Mouse (Mus musculus) kidney, embryonic 14.5 days (tissue): ENCODE measurements at regions not wholly inside any gene's neighbourhood (a gene's known extent, or its start where the extent isn't known, plus 50 kb on each side); places are given as distances from the start of the nearest gene placed in this dataset.
"Not testable (repeated sequence)": the region's sequence is repeated elsewhere in the genome, so short reads cannot be mapped to it uniquely, and the experiment has no call there.

Source experiments
- ATAC-seq: fragments of 200-750 bp; cut with Nextera tagmentation; 2 replicates; pipeline ENCODE4 v1.8.0; 2017; ENCODE audit warnings: moderate number of reproducible peaks, mild to moderate bottlenecking, moderate TSS enrichment, moderate library complexity; ENCODE audit not compliant: low FRiP score, low TSS enrichment
- H3K27ac ChIP-seq: fragments of 300-500 bp; sonication (generic); 2 replicates; pipeline ENCODE4 v1.5.1; 2014; ENCODE audit warnings: low read depth, mild to moderate bottlenecking, low read length, moderate library complexity, mixed read lengths
- H3K27me3 ChIP-seq: fragments of 300-500 bp; sonication (generic); 2 replicates; pipeline ENCODE4 v1.6.1; 2014; ENCODE audit warnings: mild to moderate bottlenecking, low read length; ENCODE audit not compliant: control insufficient read depth, insufficient read depth
- H3K36me3 ChIP-seq: fragments of 300-500 bp; sonication (generic); 2 replicates; pipeline ENCODE4 v1.6.1; 2014; ENCODE audit warnings: low read length, mixed read lengths; ENCODE audit not compliant: control insufficient read depth, insufficient read depth
- H3K4me1 ChIP-seq: fragments of 300-500 bp; sonication (generic); 2 replicates; pipeline ENCODE4 v1.6.1; 2014; ENCODE audit warnings: low read length, mixed read lengths; ENCODE audit not compliant: control insufficient read depth, insufficient read depth
- H3K4me2 ChIP-seq: fragments of 300-500 bp; sonication (generic); replicated peaks from 2 replicates; pipeline ENCODE4 v1.6.1; 2014; ENCODE audit warnings: low read depth, mild to moderate bottlenecking, low read length
- H3K4me3 ChIP-seq: fragments of 300-500 bp; sonication (generic); 2 replicates; pipeline ENCODE4 v1.5.1; 2014; ENCODE audit warnings: mild to moderate bottlenecking, low read length
- H3K9ac ChIP-seq: fragments of 300-500 bp; sonication (generic); 2 replicates; pipeline ENCODE4 v1.6.1; 2014; ENCODE audit warnings: low read depth, mild to moderate bottlenecking, low read length, moderate library complexity
- H3K9me3 ChIP-seq: fragments of 300-500 bp; sonication (generic); 2 replicates; pipeline ENCODE4 v1.6.1; 2016; ENCODE audit warnings: low read length; ENCODE audit not compliant: control insufficient read depth
- WGBS: fragments of 180-500 bp; shearing (Covaris S2); extraction: QIAGEN DNeasy Blood & Tissue Kit; methylation state at CpG from one replicate; pipeline ENCODE4 v1.1.7; 2014; 5-methylcytosine and 5-hydroxymethylcytosine counted together

DNA sequence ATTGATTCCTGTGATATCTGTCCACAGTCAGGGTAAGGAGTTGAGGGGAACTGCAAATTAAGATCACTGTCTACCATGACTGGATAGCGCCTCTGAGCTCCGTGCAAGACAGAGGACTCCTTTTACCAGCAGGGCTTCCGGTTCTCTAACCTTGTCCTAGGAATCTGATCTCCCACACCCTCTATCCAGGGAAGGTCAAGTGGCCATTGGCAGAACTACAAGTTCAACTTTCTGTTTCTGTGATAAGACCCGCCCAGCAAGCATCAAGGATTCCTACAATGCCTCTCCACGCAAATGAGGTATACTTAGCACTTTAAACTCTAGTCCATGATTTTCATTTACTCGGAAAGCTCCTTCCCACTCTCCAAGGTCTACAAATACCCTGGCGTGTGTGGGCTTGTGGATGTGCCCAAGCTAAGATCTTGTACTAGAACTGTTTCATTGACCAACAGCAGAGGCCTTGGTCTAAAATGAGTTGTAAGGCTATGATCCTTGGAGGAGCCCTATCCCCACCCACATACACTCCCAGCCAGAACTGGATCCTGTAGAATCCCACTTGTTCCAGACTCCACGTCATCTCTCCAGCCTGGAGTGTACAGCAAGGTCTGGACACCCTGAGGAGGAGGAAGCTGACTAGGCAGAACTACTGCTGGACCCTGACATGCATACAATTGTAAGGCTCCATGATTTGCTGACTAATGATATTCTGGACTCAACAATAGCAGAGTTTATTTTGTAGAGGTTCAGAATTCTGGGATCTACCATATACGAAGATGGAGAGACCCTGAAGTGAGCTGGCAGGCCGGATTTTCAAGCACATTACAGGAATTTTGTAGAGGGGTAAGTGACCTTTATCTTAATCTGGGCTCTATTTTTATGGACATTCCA, 190.8 kb upstream of the Phyhipl start:
- Histone ChIP-seq H3K4me2 (no peak overlapping the region), H3K9ac (no peak overlapping the region), H3K36me3 (no peaks in the 10 kb centered on the region), H3K27me3 (no peaks in the 10 kb centered on the region), H3K4me3 (no peak overlapping the region), H3K27ac (no peak overlapping the region), H3K9me3 (no peaks in the 10 kb centered on the region), H3K4me1 (no peaks in the 10 kb centered on the region)
- 92% methylated on average over 10 of the region's 10 CpGs for WGBS
- ATAC-seq: no peak

DNA sequence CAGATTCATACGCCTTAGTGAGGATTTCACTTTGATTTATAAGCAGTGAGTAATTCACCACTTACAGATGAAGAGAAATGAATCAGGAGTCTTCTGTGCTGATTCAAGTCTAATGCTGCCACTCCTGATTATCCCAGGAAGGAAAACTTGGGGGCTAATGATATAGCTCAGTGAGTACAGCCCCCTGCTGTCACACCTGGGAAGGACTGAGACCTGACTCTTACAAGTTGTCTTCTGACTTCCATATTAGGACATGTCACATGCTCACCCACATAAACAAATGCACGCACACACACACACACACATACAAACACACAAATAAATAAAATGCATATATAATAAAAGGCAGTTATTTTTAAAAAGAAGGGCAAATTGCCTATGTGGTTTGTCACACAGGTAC, 188.1 kb upstream of the Phyhipl start:
- WGBS: 79% methylated on average over 2 of the region's 2 CpGs
- no peaks in the 10 kb centered on the region for H3K27me3 ChIP-seq
- no peak for ATAC-seq

DNA sequence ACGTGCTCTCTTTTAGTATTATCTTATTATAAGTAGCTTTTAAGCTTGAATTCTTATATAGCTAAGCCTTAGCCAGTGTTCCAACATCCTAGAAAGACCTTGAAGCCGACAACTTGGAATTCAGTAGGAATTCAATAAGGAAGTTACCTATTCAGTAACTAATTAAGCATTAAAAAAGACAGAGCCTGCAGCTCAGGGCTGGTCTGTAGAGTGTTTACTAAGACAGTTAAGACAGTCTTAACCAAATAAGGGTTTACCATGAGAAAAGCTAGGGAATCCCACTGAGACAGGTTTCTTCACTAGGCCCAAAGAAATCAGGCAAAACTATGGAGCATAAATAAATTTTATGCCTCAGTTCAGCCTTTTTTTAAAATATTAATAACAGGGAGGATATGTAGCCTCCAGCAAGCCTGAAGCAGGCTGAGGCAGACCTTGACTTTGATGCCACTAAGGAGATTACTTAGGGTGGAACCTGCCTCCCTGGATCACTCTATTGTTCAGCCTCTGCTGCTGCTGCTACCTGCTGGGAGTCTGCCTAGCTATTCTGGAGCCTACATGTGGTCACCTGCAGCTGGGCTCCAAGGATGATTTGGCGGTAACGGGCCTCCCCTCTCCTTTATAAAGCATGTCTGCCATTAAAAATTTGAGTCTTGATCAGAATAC, 186.5 kb upstream of the Phyhipl start:
- WGBS: 88% methylated on average over 4 of the region's 4 CpGs
- no peaks in the 10 kb centered on the region for H3K9me3 ChIP-seq
- no peak for ATAC-seq
- H3K27me3 ChIP-seq: no peaks in the 10 kb centered on the region
- H3K27ac ChIP-seq: no peak overlapping the region
- H3K4me3 ChIP-seq: no peak overlapping the region
- H3K36me3 ChIP-seq: no peaks in the 10 kb centered on the region
- no peak overlapping the region for H3K9ac ChIP-seq
- no peak overlapping the region for H3K4me2 ChIP-seq
- no peaks in the 10 kb centered on the region for H3K4me1 ChIP-seq

More for the DNA sequence above, 188.1 kb upstream of the Phyhipl start:
- H3K36me3 ChIP-seq: no peaks in the 10 kb centered on the region
- H3K9ac ChIP-seq: no peak overlapping the region
- H3K4me1 ChIP-seq: no peaks in the 10 kb centered on the region
- H3K27ac ChIP-seq: no peak overlapping the region
- H3K4me2 ChIP-seq: no peak overlapping the region
- no peaks in the 10 kb centered on the region for H3K9me3 ChIP-seq
- H3K4me3 ChIP-seq: no peak overlapping the region

DNA sequence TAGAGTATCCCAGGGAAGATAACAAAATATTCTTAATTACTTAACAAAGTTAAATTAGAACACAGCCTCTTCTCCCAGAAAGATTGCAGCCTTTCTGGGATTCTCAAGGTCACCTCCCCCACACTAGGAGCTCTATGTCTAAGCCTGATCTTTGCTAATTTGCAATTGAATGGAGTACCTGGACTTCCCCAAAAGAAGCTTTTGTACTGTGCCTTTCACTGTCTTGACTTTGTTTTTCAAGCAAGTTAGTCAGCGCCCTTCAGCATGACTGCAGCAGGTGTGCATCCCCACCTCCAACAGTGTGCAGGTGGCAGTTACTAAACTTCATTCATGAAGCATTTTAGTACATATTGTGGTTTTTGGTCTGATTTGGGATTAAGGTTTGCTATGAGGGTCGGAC, 185.4 kb upstream of the Phyhipl start:
- 100% methylated on average over 2 of the region's 2 CpGs for WGBS
- H3K36me3 ChIP-seq, H3K9me3 ChIP-seq, H3K4me3 ChIP-seq, ATAC-seq, H3K4me1 ChIP-seq, H3K9ac ChIP-seq, H3K27me3 ChIP-seq, H3K4me2 ChIP-seq, H3K27ac ChIP-seq: not testable (repeated sequence)

DNA sequence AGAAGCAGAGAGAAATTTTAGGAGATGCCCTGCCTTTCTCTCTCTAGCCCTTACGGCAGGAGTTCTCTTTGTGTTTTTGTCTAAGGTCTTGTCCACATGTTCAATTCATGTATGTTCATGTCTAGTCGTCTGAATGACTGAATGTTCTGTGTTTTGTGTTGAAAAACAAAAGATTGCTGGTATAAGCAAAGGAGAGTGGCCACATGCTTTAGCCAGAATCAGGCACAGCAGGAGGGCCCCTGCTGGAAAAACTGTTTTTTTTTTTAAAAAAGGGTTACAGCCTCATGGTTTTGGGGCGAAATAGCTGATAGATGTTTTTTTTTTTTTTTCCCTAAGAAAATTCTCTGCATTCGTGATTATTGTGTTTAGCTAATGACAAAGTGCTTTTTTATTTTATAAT, 182.4 kb upstream of the Phyhipl start:
- no peak overlapping the region for H3K4me2 ChIP-seq
- no peaks in the 10 kb centered on the region for H3K9me3 ChIP-seq
- H3K27ac ChIP-seq: no peak overlapping the region
- no peak overlapping the region for H3K4me3 ChIP-seq
- WGBS: 93% methylated on average over 4 of the region's 4 CpGs
- no peak overlapping the region for H3K9ac ChIP-seq
- no peaks in the 10 kb centered on the region for H3K27me3 ChIP-seq
- ATAC-seq: no peak
- no peaks in the 10 kb centered on the region for H3K36me3 ChIP-seq
- H3K4me1 ChIP-seq: no peaks in the 10 kb centered on the region

DNA sequence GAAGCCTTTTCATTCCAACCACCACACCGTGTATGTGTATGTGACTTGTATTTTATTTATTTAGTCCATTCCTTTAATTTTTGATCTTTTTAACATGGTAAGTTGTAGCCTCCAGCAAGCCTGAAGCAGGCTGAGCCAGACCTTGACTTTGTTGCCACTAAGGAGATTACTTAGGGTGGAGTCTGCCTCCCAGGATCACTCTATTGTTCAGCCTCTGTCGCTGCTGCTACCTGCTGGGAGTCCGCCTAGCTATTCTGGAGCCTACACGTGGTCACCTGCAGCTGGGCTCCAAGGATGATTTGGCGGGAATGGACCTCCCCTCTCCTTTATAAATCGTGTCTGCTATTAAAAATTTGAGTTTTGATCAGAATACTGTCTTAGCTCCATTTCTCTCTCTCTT, 181.6 kb upstream of the Phyhipl start:
- H3K4me2 ChIP-seq: no peak overlapping the region
- WGBS: 81% methylated on average over 6 of the region's 6 CpGs

DNA sequence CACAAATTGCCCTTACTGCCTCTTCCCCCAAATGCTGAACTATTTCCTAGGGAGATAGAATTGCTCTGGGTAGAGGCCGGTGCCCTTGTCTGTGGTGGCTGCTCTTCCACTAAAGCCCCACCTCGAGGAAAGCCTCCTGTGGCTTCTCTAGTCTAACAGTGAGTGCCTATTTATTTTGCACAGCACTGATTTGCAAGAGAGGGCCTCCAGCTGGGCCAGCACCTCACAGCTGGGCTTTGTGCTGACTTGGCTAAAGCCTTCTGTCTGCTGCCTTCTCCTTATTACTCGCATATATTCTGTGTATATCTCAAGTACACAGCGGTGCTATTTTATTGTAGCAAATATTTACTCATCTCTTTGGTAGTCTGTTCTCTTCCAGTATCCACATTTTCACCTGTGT, 176.9 kb upstream of the Phyhipl start:
- Histone ChIP-seq H3K36me3 (no peaks in the 10 kb centered on the region), H3K9ac (no peak overlapping the region), H3K4me3 (no peak overlapping the region), H3K27ac (no peak overlapping the region), H3K4me1 (no peaks in the 10 kb centered on the region), H3K9me3 (no peaks in the 10 kb centered on the region), H3K27me3 (no peaks in the 10 kb centered on the region), H3K4me2 (no peak overlapping the region)
- WGBS: 61% methylated on average over 4 of the region's 4 CpGs
- ATAC-seq: no peak

More for the DNA sequence above, 181.6 kb upstream of the Phyhipl start:
- no peak for ATAC-seq
- H3K27ac ChIP-seq: no peak overlapping the region
- H3K9me3 ChIP-seq: no peaks in the 10 kb centered on the region
- H3K4me3 ChIP-seq: no peak overlapping the region
- H3K9ac ChIP-seq: no peak overlapping the region
- H3K36me3 ChIP-seq: no peaks in the 10 kb centered on the region
- no peaks in the 10 kb centered on the region for H3K27me3 ChIP-seq
- H3K4me1 ChIP-seq: no peaks in the 10 kb centered on the region

DNA sequence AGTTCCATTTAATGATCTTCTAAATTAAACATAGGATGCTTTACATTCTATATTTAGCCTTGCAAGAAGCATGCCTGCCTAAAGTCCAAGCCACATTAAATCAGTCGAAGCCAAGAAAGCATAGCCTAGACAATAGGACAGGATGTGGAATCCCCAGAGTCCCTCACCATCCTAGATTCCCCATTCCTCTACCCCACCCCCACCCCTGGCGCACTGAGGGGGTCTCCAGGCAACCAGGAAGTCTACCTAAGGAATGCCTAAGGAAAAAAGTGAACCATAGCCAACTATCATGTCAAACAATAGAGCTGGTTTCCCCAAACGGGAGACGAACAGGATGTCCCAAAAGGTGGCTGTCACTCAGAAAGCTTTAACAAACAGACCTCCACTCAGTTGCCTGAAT, 172.5 kb upstream of the Phyhipl start:
- WGBS: 72% methylated on average over 4 of the region's 4 CpGs
- Histone ChIP-seq H3K27ac (no peak overlapping the region), H3K27me3 (no peaks in the 10 kb centered on the region), H3K9ac (no peak overlapping the region), H3K4me2 (no peak overlapping the region), H3K36me3 (no peaks in the 10 kb centered on the region), H3K4me3 (no peak overlapping the region), H3K4me1 (no peaks in the 10 kb centered on the region), H3K9me3 (no peaks in the 10 kb centered on the region)
- no peak for ATAC-seq

DNA sequence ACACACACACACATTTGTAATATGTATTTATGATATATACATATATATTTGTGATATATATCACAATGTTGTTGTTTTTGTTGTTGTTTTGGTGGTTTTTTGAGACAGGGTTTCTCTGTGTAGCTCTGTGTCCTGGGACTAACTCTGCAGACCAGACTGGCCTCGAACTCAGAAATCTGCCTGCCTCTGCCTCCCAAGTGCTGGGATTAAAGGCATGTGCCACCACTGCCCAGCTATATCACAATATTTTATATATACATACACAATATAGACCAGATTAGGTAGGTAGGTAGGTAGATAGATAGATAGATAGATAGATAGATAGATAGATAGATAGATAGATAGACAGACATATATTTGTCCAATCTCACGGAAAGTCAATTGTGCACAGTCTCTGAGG, 171.8 kb upstream of the Phyhipl start:
- H3K27me3 ChIP-seq, H3K4me2 ChIP-seq, H3K4me1 ChIP-seq, H3K9ac ChIP-seq, H3K9me3 ChIP-seq, H3K36me3 ChIP-seq, H3K4me3 ChIP-seq, ATAC-seq, H3K27ac ChIP-seq: not testable (repeated sequence)
- 95% methylated on average over 2 of the region's 2 CpGs for WGBS
